Mouse (Mus musculus): Measurements from ENCODE around the gene Plekha4. TPM values are rescaled to one million over a fixed set of nuclear protein-coding genes. Genes with fewer than 3 reads are reported as not detected.

Gene Plekha4
- polyA plus RNA-seq, 1 experiment from 2014 or later, result 0.57 TPM

GRCm38 (mm10) chr7:45488293-45489204, 37.6 kb upstream of the Plekha4 start, which contains the start of gene Dhdh:
TSS of gene Dhdh (minus strand) at chr7:45488805.
- Histone ChIP-seq H3K4me1 (replicated peaks) (peaks cover 26% of the 10 kb centered on the region), H3K4me3 (peak within 1 kb of the TSS; percentile 61), H3K27me3 (replicated peaks) (no peaks in the 10 kb centered on the region), H3K27ac (ENCODE audit: poor library complexity, severe bottlenecking) (no peak within 1 kb of the TSS), H3K4me2 (peak within 1 kb of the TSS; percentile 81), H3K36me3 (peaks cover 19% of the 10 kb centered on the region), H3K9me3 (replicated peaks) (no peaks in the 10 kb centered on the region), H3K9ac (peak within 1 kb of the TSS; percentile 78)
- WGBS, result 7% methylated on average over 37 of the region's 38 CpGs
- ATAC-seq (ENCODE audit: insufficient number of reproducible peaks, low FRiP score), result peak; percentile 77

- H3K27ac ChIP-seq (ENCODE audit: poor library complexity, severe bottlenecking), result no peak overlapping the region
- H3K36me3 ChIP-seq, result peaks cover 29% of the 10 kb centered on the region
- 53% methylated on average over 7 of the region's 7 CpGs for WGBS
- peaks cover 26% of the 10 kb centered on the region for H3K4me1 ChIP-seq (replicated peaks)
- H3K4me3 ChIP-seq, result no peak overlapping the region
- ATAC-seq (ENCODE audit: insufficient number of reproducible peaks, low FRiP score), result no peak
- H3K9ac ChIP-seq, result no peak overlapping the region
- H3K4me2 ChIP-seq, result no peak overlapping the region
- no peaks in the 10 kb centered on the region for H3K27me3 ChIP-seq (replicated peaks)
- no peaks in the 10 kb centered on the region for H3K9me3 ChIP-seq (replicated peaks)
Measured at GRCm38 (mm10) chr7:45489578-45489977, 36.6 kb upstream of the Plekha4 start.

GRCm38 (mm10) chr7:45490822-45491221, 35.3 kb upstream of the Plekha4 start:
- Histone ChIP-seq H3K36me3 (peaks cover 38% of the 10 kb centered on the region), H3K4me1 (replicated peaks) (peaks cover 26% of the 10 kb centered on the region), H3K9me3 (replicated peaks) (no peaks in the 10 kb centered on the region), H3K27ac (ENCODE audit: poor library complexity, severe bottlenecking) (no peak overlapping the region), H3K4me3 (no peak overlapping the region), H3K9ac (no peak overlapping the region), H3K27me3 (replicated peaks) (no peaks in the 10 kb centered on the region), H3K4me2 (no peak overlapping the region)
- peak; percentile 63 for ATAC-seq (ENCODE audit: insufficient number of reproducible peaks, low FRiP score)
- 55% methylated on average over 8 of the region's 9 CpGs for WGBS

- H3K9ac ChIP-seq, result no peak overlapping the region
- 20% methylated on average over 3 of the region's 3 CpGs for WGBS
- H3K27ac ChIP-seq (ENCODE audit: poor library complexity, severe bottlenecking), result no peak overlapping the region
- no peak overlapping the region for H3K4me2 ChIP-seq
- no peaks in the 10 kb centered on the region for H3K27me3 ChIP-seq (replicated peaks)
- ATAC-seq (ENCODE audit: insufficient number of reproducible peaks, low FRiP score), result peak; percentile 65; the same call in 1 of the 2 replicates
- H3K4me1 ChIP-seq (replicated peaks), result peaks cover 26% of the 10 kb centered on the region
- no peak overlapping the region for H3K4me3 ChIP-seq
- peaks cover 43% of the 10 kb centered on the region for H3K36me3 ChIP-seq
- H3K9me3 ChIP-seq (replicated peaks), result no peaks in the 10 kb centered on the region
Measured at GRCm38 (mm10) chr7:45491264-45491663, 34.9 kb upstream of the Plekha4 start.

- peaks cover 54% of the 10 kb centered on the region for H3K36me3 ChIP-seq
- H3K9ac ChIP-seq, result no peak overlapping the region
- ATAC-seq (ENCODE audit: insufficient number of reproducible peaks, low FRiP score), result no peak
- no peak overlapping the region for H3K4me3 ChIP-seq
- WGBS, result 92% methylated on average over 8 of the region's 8 CpGs
- H3K27ac ChIP-seq (ENCODE audit: poor library complexity, severe bottlenecking), result no peak overlapping the region
- H3K9me3 ChIP-seq (replicated peaks), result no peaks in the 10 kb centered on the region
- H3K4me1 ChIP-seq (replicated peaks), result peaks cover 26% of the 10 kb centered on the region
- H3K27me3 ChIP-seq (replicated peaks), result no peaks in the 10 kb centered on the region
- no peak overlapping the region for H3K4me2 ChIP-seq
Measured at GRCm38 (mm10) chr7:45492225-45492844, 33.8 kb upstream of the Plekha4 start.

DNA sequence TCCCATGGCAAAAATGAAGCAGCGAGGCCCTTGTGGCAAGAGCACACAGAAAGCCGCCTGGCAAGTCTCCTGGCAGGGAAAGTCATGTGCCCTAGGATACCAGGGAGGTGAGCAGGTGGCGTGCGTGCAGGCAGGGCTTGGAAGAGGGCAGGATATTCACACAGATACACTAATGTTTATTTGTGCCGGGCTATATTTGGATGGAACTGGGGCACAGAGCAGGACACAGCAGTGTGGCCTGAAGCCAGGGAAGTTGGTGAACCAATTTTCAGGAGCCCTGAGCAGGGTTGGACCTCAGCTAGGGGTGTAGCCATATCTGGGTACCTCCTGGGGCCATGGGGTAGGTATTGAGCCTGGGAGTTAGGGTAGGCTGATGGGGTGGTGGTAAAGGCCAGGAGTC, 33.2 kb upstream of the Plekha4 start:
- H3K27me3 ChIP-seq (replicated peaks), result no peaks in the 10 kb centered on the region
- no peak for ATAC-seq (ENCODE audit: insufficient number of reproducible peaks, low FRiP score)
- WGBS, result 91% methylated on average over 5 of the region's 5 CpGs
- H3K9ac ChIP-seq, result no peak overlapping the region
- no peak overlapping the region for H3K27ac ChIP-seq (ENCODE audit: poor library complexity, severe bottlenecking)
- peaks cover 25% of the 10 kb centered on the region for H3K4me1 ChIP-seq (replicated peaks)
- peaks cover 60% of the 10 kb centered on the region for H3K36me3 ChIP-seq
- H3K4me2 ChIP-seq, result no peak overlapping the region
- no peaks in the 10 kb centered on the region for H3K9me3 ChIP-seq (replicated peaks)
- no peak overlapping the region for H3K4me3 ChIP-seq

- H3K9me3 ChIP-seq (replicated peaks), result no peaks in the 10 kb centered on the region
- H3K4me1 ChIP-seq (replicated peaks), result peaks cover 13% of the 10 kb centered on the region
- 0 out of 2 replicates have a peak overlapping the region, but pooled peaks have one; percentile 4 for H3K9ac ChIP-seq
- H3K27ac ChIP-seq (ENCODE audit: poor library complexity, severe bottlenecking), result no peak overlapping the region
- no peaks in the 10 kb centered on the region for H3K27me3 ChIP-seq (replicated peaks)
- peaks cover 74% of the 10 kb centered on the region for H3K36me3 ChIP-seq
- WGBS, result 86% methylated on average over 9 of the region's 9 CpGs
- no peak overlapping the region for H3K4me3 ChIP-seq
- no peak overlapping the region for H3K4me2 ChIP-seq
- no peak for ATAC-seq (ENCODE audit: insufficient number of reproducible peaks, low FRiP score)
Measured at GRCm38 (mm10) chr7:45494548-45494947, 31.6 kb upstream of the Plekha4 start.

DNA sequence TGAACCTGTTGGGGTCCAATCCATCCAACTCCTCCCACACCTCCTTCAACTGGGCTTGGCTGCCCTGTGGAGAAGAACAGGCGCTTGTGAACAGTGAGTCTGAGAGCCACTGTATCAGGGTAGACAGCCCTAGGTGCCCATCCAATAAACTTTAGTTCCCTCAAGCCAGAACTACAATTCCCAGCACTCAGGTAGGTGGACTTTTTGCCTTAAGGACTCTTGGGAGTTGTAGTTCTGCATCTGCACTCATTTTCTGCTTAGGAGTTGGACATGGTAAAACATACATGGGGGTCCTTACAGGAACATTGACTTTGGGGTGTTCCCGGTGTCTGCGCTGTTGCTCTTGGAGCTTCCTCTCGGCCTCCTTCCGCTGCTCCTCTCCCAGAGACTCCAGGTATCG, 27.7 kb upstream of the Plekha4 start:
- H3K4me3 ChIP-seq, result no peak overlapping the region
- 0 out of 2 replicates have a peak, but pooled peaks cover 9% of the 10 kb centered on the region for H3K4me1 ChIP-seq (replicated peaks)
- 93% methylated on average over 6 of the region's 6 CpGs for WGBS
- H3K27me3 ChIP-seq (replicated peaks), result no peaks in the 10 kb centered on the region
- H3K27ac ChIP-seq (ENCODE audit: poor library complexity, severe bottlenecking), result no peak overlapping the region
- H3K36me3 ChIP-seq, result peaks cover 95% of the 10 kb centered on the region
- no peak overlapping the region for H3K4me2 ChIP-seq
- H3K9ac ChIP-seq, result no peak overlapping the region
- no peak for ATAC-seq (ENCODE audit: insufficient number of reproducible peaks, low FRiP score)
- H3K9me3 ChIP-seq (replicated peaks), result no peaks in the 10 kb centered on the region

DNA sequence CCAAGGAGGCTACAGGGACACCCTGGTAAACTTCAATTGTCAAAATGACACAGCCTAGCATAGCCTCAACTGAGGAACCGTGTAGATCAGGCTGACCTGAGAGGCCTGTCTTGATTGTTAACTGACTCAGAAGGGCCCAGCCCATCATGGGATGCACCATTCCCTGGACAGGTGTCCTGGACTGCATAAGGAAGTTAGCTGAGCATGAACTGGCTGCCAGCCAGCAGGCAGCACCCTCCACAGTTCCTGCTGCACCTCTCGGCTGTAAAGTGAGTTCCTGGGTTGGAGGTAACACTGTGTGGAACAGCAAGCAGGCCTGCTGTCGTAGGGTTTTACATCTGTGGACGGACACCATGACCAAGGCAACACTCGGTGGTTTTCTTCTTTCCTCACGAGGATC, 18.5 kb upstream of the Plekha4 start:
- Histone ChIP-seq H3K9me3 (replicated peaks) (no peaks in the 10 kb centered on the region), H3K9ac (no peak overlapping the region; the same call in 1 of the 2 replicates), H3K27ac (ENCODE audit: poor library complexity, severe bottlenecking) (no peak overlapping the region), H3K36me3 (peaks cover 45% of the 10 kb centered on the region), H3K4me2 (no peak overlapping the region), H3K4me3 (no peak overlapping the region), H3K27me3 (replicated peaks) (no peaks in the 10 kb centered on the region), H3K4me1 (replicated peaks) (peaks cover 19% of the 10 kb centered on the region)
- 84% methylated on average over 6 of the region's 6 CpGs for WGBS
- no peak for ATAC-seq (ENCODE audit: insufficient number of reproducible peaks, low FRiP score)

- 71% methylated on average over 6 of the region's 6 CpGs for WGBS
- peak; percentile 76 for ATAC-seq (ENCODE audit: insufficient number of reproducible peaks, low FRiP score)
- Histone ChIP-seq H3K27me3 (replicated peaks) (no peaks in the 10 kb centered on the region), H3K9me3 (replicated peaks) (no peaks in the 10 kb centered on the region), H3K27ac (ENCODE audit: poor library complexity, severe bottlenecking) (peak overlapping the region; percentile 3; the same call in 1 of the 2 replicates), H3K4me3 (peak overlapping the region; percentile 74), H3K4me2 (peak overlapping the region; percentile 82), H3K4me1 (replicated peaks) (peaks cover 19% of the 10 kb centered on the region), H3K36me3 (peaks cover 37% of the 10 kb centered on the region), H3K9ac (peak overlapping the region; percentile 83; the same call in 1 of the 2 replicates)
Measured at GRCm38 (mm10) chr7:45508561-45508960, 17.6 kb upstream of the Plekha4 start.

DNA sequence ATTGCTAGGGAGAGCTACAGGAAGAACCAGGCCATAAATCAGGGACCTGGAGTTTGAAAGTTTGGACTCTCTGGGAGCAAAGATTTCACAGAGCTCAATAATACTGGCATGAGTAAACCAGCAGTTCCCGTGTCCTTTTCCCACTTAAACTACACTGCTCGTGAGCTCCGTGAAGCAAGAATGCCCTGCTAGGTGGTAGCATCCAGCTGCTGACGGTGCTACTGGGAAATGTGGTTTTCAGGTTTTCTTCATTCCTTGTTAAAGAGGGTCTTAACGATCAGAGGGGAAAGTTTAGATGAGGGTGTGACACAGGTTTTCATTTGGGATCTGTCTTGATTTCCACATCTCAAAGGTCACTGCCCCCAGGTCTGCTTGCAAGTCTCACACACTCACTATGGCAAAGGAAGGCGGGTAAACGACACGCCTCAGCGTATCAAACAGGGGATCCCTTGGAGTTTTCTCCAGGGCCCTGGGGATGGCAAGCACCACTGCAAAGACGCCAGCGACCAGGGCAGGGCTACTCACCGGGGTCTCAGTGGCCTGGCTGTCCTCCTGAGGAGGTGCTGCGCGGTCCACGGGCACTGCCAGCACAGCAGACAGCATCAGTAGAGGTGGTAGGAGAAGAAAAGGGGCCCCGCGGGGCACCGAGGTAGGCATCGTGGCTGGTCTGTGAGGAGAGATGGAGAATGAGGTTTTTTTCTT, 16.8 kb upstream of the Plekha4 start:
- ATAC-seq (ENCODE audit: insufficient number of reproducible peaks, low FRiP score), result peak; percentile 12

More for the DNA sequence above, 16.8 kb upstream of the Plekha4 start:
- peak overlapping the region; percentile 80; the same call in 1 of the 2 replicates for H3K27ac ChIP-seq (ENCODE audit: poor library complexity, severe bottlenecking)
- H3K9ac ChIP-seq, result peak overlapping the region; percentile 83
- peaks cover 36% of the 10 kb centered on the region for H3K36me3 ChIP-seq
- H3K4me3 ChIP-seq, result peak overlapping the region; percentile 74
- peaks cover 19% of the 10 kb centered on the region for H3K4me1 ChIP-seq (replicated peaks)
- H3K4me2 ChIP-seq, result peak overlapping the region; percentile 82
- no peaks in the 10 kb centered on the region for H3K27me3 ChIP-seq (replicated peaks)
- WGBS, result 33% methylated on average over 19 of the region's 19 CpGs
- no peaks in the 10 kb centered on the region for H3K9me3 ChIP-seq (replicated peaks)

Data from heart, embryonic 12.5 days (tissue).